Mouse (Mus musculus): ENCODE data around the gene Trappc4. TPM values are rescaled to one million over a fixed set of nuclear protein-coding genes. Genes with fewer than 3 reads are reported as not detected.
"Not testable (repeated sequence)": the region's sequence is repeated elsewhere in the genome, so short reads cannot be mapped to it uniquely, and the experiment has no call there.

Gene Trappc4
- total RNA-seq (2021) = 10 to 100 TPM; 75.3 to 87.2 TPM

GRCm38 (mm10) chr9:44406906-44407751 lies at the start of gene Trappc4, which contains the start of gene Rps25:
Trappc4 (minus strand) TSS chr9:44407600.
Rps25 (plus strand) TSS chr9:44407139.
- peak; percentile 90 to 93 for DNase-seq (ENCODE audit: extremely low spot score in 1 of 2, low spot score in 2 of 2)
- intact Hi-C loops (cut with DNase I) = no loop called here

- intact Hi-C loops (cut with DNase I) = loop anchor here (1.0 to 2.0 kb wide), 2 partner anchors 48 to 197 kb away; no protein-coding TSS in a partner anchor
- DNase-seq (ENCODE audit: extremely low spot score in 1 of 2, low spot score in 2 of 2) = no peak
Observed at GRCm38 (mm10) chr9:44454891-44455220, 47.5 kb upstream of the Trappc4 start, which contains the start of gene Upk2. Upk2 (minus strand) TSS chr9:44454976.

GRCm38 (mm10) chr9:44454132-44454890 lies 46.9 kb upstream of the Trappc4 start:
- intact Hi-C loops (cut with DNase I) = loop anchor here (1.0 to 2.0 kb wide), 2 partner anchors 48 to 198 kb away; no protein-coding TSS in a partner anchor
- peak; percentile 76 to 89 for DNase-seq (ENCODE audit: extremely low spot score in 1 of 2, low spot score in 2 of 2)

GRCm38 (mm10) chr9:44450387-44450786 lies 43.0 kb upstream of the Trappc4 start:
- intact Hi-C loops (cut with DNase I) = no loop called here
- no peak for DNase-seq (ENCODE audit: extremely low spot score in 1 of 2, low spot score in 2 of 2)

GRCm38 (mm10) chr9:44444402-44445025 lies 37.1 kb upstream of the Trappc4 start:
- DNase-seq (ENCODE audit: extremely low spot score in 1 of 2, low spot score in 2 of 2); intact Hi-C loops (cut with DNase I): not testable (repeated sequence)

GRCm38 (mm10) chr9:44440961-44441360 lies 33.6 kb upstream of the Trappc4 start, which contains the start of gene Foxr1:
Foxr1 (minus strand) TSS chr9:44441136.
- no peak for DNase-seq (ENCODE audit: extremely low spot score in 1 of 2, low spot score in 2 of 2)
- intact Hi-C loops (cut with DNase I) = no loop called here

- no peak for DNase-seq (ENCODE audit: extremely low spot score in 1 of 2, low spot score in 2 of 2)
- intact Hi-C loops (cut with DNase I) = no loop called here
Observed at GRCm38 (mm10) chr9:44435747-44436146, 28.3 kb upstream of the Trappc4 start.

- intact Hi-C loops (cut with DNase I) = no loop called here
- no peak for DNase-seq (ENCODE audit: extremely low spot score in 1 of 2, low spot score in 2 of 2)
Observed at GRCm38 (mm10) chr9:44432577-44433185, 25.3 kb upstream of the Trappc4 start.

GRCm38 (mm10) chr9:44423576-44423975 lies 16.2 kb upstream of the Trappc4 start:
- no peak for DNase-seq (ENCODE audit: extremely low spot score in 1 of 2, low spot score in 2 of 2)

GRCm38 (mm10) chr9:44420280-44420898 lies 13.0 kb upstream of the Trappc4 start:
- DNase-seq (ENCODE audit: extremely low spot score in 1 of 2, low spot score in 2 of 2) = no peak

More at GRCm38 (mm10) chr9:44423576-44423975, 16.2 kb upstream of the Trappc4 start:
- intact Hi-C loops (cut with DNase I) = no loop called here

GRCm38 (mm10) chr9:44419730-44420129 lies 12.3 kb upstream of the Trappc4 start:
- DNase-seq (ENCODE audit: extremely low spot score in 1 of 2, low spot score in 2 of 2); intact Hi-C loops (cut with DNase I): not testable (repeated sequence)

More at GRCm38 (mm10) chr9:44420280-44420898, 13.0 kb upstream of the Trappc4 start:
- intact Hi-C loops (cut with DNase I) = no loop called here

GRCm38 (mm10) chr9:44418519-44419385 lies 11.4 kb upstream of the Trappc4 start, which contains the start of gene Ccdc84:
Ccdc84 (minus strand) TSS chr9:44418569.
- intact Hi-C loops (cut with DNase I) = no loop called here
- DNase-seq (ENCODE audit: extremely low spot score in 1 of 2, low spot score in 2 of 2) = no peak

GRCm38 (mm10) chr9:44417892-44418363 lies 10.5 kb upstream of the Trappc4 start:
- intact Hi-C loops (cut with DNase I) = no loop called here
- DNase-seq (ENCODE audit: extremely low spot score in 1 of 2, low spot score in 2 of 2) = peak; percentile 94 to 97

GRCm38 (mm10) chr9:44417156-44417891 lies 9.9 kb upstream of the Trappc4 start:
- no peak for DNase-seq (ENCODE audit: extremely low spot score in 1 of 2, low spot score in 2 of 2)
- intact Hi-C loops (cut with DNase I) = no loop called here

- intact Hi-C loops (cut with DNase I) = no loop called here
- DNase-seq (ENCODE audit: extremely low spot score in 1 of 2, low spot score in 2 of 2) = no peak
Observed at GRCm38 (mm10) chr9:44412781-44413180, 5.4 kb upstream of the Trappc4 start.

- DNase-seq (ENCODE audit: extremely low spot score in 1 of 2, low spot score in 2 of 2) = no peak
- intact Hi-C loops (cut with DNase I) = no loop called here
Observed at GRCm38 (mm10) chr9:44412306-44412705, 4.9 kb upstream of the Trappc4 start.
